Mouse (Mus musculus) midbrain, embryonic 16.5 days (tissue): ENCODE data around the gene Myoc. TPM values are rescaled to one million over a fixed set of nuclear protein-coding genes. Genes with fewer than 3 reads are reported as not detected.

Experiments used
- ATAC-seq: fragments of 200-750 bp; cut with Nextera tagmentation; 2 replicates; pipeline ENCODE4 v1.8.0; 2017; ENCODE audit warnings: moderate TSS enrichment
- H3K27ac ChIP-seq: fragments of 300-500 bp; sonication (generic); 2 replicates; pipeline ENCODE4 v1.5.1; 2014; ENCODE audit warnings: mild to moderate bottlenecking, low read length, mixed read lengths
- H3K27me3 ChIP-seq: fragments of 300-500 bp; sonication (generic); 2 replicates; pipeline ENCODE4 v1.6.1; 2014; ENCODE audit warnings: low read depth, low read length, mixed read lengths; ENCODE audit not compliant: control insufficient read depth, insufficient read depth
- H3K36me3 ChIP-seq: fragments of 300-500 bp; sonication (generic); 2 replicates; pipeline ENCODE4 v1.6.1; 2014; ENCODE audit warnings: mild to moderate bottlenecking, low read length, moderate library complexity, mixed read lengths; ENCODE audit not compliant: control insufficient read depth, insufficient read depth
- H3K4me1 ChIP-seq: fragments of 300-500 bp; sonication (generic); 2 replicates; pipeline ENCODE4 v1.6.1; 2014; ENCODE audit warnings: mild to moderate bottlenecking, low read length, mixed read lengths; ENCODE audit not compliant: control insufficient read depth, insufficient read depth
- H3K4me2 ChIP-seq: fragments of 300-500 bp; sonication (generic); 2 replicates; pipeline ENCODE4 v1.6.1; 2014; ENCODE audit warnings: mild to moderate bottlenecking, low read length, mixed read lengths
- H3K4me3 ChIP-seq: fragments of 300-500 bp; sonication (generic); 2 replicates; pipeline ENCODE4 v1.5.1; 2014; ENCODE audit warnings: low read depth, mild to moderate bottlenecking, low read length, moderate library complexity, mixed read lengths
- H3K9ac ChIP-seq: fragments of 300-500 bp; sonication (generic); 2 replicates; pipeline ENCODE4 v1.6.1; 2014; ENCODE audit warnings: low read depth, low read length, mixed read lengths
- H3K9me3 ChIP-seq: fragments of 300-500 bp; sonication (generic); replicated peaks from 2 replicates; pipeline ENCODE4 v1.6.1; 2014; ENCODE audit warnings: mild to moderate bottlenecking, low read length, mixed read lengths; ENCODE audit not compliant: control insufficient read depth, poor library complexity, severe bottlenecking
- WGBS: fragments of 180-500 bp; shearing (Covaris S2); extraction: QIAGEN DNeasy Blood & Tissue Kit; methylation state at CpG from one replicate; pipeline ENCODE4 v1.1.7; 2014; 5-methylcytosine and 5-hydroxymethylcytosine counted together
- polyA plus RNA-seq: library from polyadenylated mRNA; unstranded; fragments of >200 nt; fragmentation: Nextera tagmentation; extraction: Ambion mirVana; gene quantifications from 2 replicates; pipeline ENCODE4 v1.2.1, GENCODE M21; 2015

Myoc gene
- polyA plus RNA-seq: not detected in 2 replicates

DNA sequence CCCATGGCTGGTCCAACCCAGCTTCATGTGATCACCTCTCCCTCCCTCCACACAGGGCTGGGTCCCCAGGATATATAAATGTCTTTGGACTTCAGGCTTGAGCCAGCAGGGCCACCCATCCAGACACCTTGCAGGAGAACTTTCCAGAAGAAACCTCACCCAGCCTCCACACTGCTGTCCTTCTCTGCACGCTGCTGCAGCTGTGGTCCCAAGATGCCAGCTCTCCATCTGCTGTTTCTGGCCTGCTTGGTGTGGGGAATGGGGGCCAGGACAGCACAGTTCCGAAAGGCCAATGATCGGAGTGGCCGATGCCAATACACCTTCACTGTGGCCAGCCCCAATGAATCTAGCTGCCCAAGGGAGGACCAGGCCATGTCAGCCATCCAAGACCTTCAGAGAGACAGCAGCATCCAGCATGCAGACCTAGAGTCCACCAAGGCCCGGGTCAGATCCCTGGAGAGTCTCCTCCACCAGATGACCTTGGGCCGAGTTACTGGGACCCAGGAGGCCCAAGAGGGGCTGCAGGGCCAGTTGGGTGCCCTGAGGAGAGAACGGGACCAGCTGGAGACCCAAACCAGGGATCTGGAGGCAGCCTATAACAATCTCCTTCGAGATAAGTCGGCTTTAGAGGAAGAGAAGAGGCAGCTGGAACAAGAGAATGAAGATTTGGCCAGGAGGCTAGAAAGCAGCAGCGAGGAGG lies at the start of gene Myoc:
Gene Myoc (plus strand): TSS at position 105 of the 700 bp plus-strand sequence.
- Histone ChIP-seq H3K4me1 (no peaks in the 10 kb centered on the region), H3K27ac (no peak within 1 kb of the TSS), H3K36me3 (no peaks in the 10 kb centered on the region), H3K27me3 (no peaks in the 10 kb centered on the region), H3K4me3 (no peak within 1 kb of the TSS), H3K4me2 (no peak within 1 kb of the TSS), H3K9me3 (no peaks in the 10 kb centered on the region), H3K9ac (no peak within 1 kb of the TSS)
- ATAC-seq: no peak
- WGBS: 85% methylated on average over 10 of the region's 10 CpGs

DNA sequence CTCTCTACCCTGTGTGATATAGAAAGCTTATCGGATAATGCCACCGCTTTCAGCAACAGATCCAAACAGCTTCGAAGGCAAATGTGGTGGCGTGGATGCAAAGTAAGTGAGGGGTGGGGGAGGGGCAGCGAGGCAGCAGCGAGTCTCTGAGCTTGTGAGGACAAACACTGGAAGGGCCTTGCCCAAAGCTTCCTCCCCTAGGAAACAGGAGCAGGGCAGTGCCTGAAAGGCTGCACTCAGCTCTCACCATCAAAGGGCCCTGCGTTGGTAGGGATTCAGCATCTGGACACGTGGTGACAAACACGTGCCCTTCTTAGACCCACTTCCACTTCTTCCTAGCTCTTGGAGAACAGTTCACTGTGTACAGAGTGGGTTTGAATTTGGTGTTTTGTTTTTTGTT lies 49.5 kb upstream of the Myoc start:
- H3K4me2 ChIP-seq: no peak overlapping the region
- H3K27ac ChIP-seq: no peak overlapping the region
- ATAC-seq: peak; percentile 81
- no peaks in the 10 kb centered on the region for H3K27me3 ChIP-seq
- H3K9me3 ChIP-seq: no peaks in the 10 kb centered on the region
- no peak overlapping the region for H3K4me3 ChIP-seq
- H3K9ac ChIP-seq: no peak overlapping the region
- H3K36me3 ChIP-seq: peaks cover 6% of the 10 kb centered on the region; the same call in 1 of the 2 replicates
- peaks cover 5% of the 10 kb centered on the region for H3K4me1 ChIP-seq
- 4% methylated on average over 9 of the region's 9 CpGs for WGBS

DNA sequence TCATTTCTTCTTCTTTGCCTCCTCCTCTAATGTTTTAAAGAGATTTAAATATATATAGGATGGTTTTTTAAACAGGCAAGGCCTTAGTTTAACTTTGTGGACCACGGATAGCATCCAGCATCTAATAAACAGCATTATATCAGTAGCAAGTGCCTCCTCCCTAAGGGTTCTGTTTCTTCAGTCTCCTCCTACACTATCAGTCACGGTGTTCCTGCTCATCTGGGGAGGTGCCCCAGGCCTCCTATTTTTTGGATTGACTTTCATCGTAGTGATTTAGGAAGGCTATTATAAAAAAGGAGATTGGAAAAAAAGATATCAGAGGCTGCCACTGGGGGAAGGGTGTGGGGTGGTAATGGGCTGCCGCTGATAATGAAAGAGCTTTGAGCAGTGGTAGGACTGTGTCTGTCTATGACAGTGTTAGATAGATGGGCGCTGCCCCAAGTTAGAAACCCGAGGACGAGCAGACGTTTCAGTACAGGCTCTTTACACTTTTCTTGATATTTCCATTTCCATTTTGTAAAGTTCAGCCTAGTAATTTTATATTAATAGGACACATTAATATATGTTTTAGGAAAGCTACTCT lies 48.4 kb upstream of the Myoc start:
- no peak overlapping the region for H3K4me3 ChIP-seq
- no peaks in the 10 kb centered on the region for H3K27me3 ChIP-seq
- no peaks in the 10 kb centered on the region for H3K9me3 ChIP-seq
- H3K4me1 ChIP-seq: peaks cover 5% of the 10 kb centered on the region
- no peak overlapping the region for H3K27ac ChIP-seq
- ATAC-seq: no peak
- H3K36me3 ChIP-seq: peaks cover 6% of the 10 kb centered on the region; the same call in 1 of the 2 replicates
- 66% methylated on average over 8 of the region's 8 CpGs for WGBS
- H3K9ac ChIP-seq: no peak overlapping the region
- no peak overlapping the region for H3K4me2 ChIP-seq

DNA sequence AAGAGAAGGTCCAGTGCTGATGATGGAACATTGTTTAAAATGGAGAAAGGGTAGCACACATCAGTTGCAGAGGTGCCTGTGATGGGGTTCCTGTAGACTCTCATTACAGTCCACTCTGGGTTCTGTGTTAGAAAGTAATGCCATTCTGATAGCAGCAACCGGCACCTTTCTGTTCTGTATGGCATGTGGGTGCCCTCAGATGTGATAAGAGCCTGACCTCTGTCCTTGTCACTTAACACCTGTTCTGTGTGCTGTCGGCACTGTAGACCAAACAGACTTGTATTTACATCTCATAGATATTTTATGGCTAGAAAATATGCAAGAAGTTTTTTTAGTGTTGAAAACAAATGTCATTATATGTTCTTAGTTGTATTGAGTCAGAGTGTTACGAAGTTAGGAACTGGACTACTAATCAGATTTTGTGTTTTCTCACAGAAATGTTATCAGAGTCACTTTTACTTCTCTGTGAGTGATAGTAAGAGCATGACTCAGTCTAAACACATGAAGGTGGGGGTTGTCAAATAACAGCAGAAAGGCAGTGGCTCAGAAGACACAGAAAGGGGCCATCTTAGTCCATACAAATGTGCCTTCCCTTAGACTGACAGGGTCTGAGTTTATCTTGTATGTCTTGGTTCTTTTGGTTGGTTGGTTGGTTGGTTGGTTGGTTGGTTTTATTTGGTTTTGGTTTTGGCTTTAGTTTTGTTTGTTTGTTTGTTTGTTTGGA lies 41.4 kb upstream of the Myoc start:
- Histone ChIP-seq H3K4me1 (no peaks in the 10 kb centered on the region), H3K27me3 (no peaks in the 10 kb centered on the region), H3K27ac (no peak overlapping the region), H3K9ac (no peak overlapping the region), H3K4me2 (no peak overlapping the region), H3K9me3 (no peaks in the 10 kb centered on the region), H3K36me3 (peaks cover 1% of the 10 kb centered on the region; the same call in 1 of the 2 replicates), H3K4me3 (no peak overlapping the region)
- WGBS: 98% methylated on average over 3 of the region's 3 CpGs
- no peak for ATAC-seq

DNA sequence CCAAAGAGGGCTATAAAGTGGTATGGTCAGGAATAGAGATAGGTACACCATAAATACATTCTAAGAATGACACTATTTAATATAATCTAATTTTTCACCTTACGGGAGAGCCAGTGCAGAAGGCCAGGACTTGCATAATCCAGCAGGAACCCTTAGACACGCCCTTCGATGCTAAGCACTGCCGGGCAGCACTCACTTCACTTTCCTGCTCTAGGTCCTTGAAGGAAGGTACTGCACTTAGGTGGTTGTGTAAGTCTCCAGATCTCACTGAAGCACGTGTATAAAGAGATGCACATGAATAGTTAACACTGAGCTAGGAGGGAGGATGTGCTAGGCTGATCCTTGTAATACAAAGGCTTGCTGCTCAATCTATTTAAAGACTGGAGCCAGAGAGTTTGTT lies 39.3 kb upstream of the Myoc start:
- H3K36me3 ChIP-seq: no peaks in the 10 kb centered on the region
- no peaks in the 10 kb centered on the region for H3K4me1 ChIP-seq
- no peak overlapping the region for H3K27ac ChIP-seq
- no peak overlapping the region for H3K9ac ChIP-seq
- 91% methylated on average over 5 of the region's 5 CpGs for WGBS
- H3K9me3 ChIP-seq: no peaks in the 10 kb centered on the region
- H3K4me2 ChIP-seq: no peak overlapping the region
- ATAC-seq: no peak
- H3K27me3 ChIP-seq: no peaks in the 10 kb centered on the region
- H3K4me3 ChIP-seq: no peak overlapping the region

DNA sequence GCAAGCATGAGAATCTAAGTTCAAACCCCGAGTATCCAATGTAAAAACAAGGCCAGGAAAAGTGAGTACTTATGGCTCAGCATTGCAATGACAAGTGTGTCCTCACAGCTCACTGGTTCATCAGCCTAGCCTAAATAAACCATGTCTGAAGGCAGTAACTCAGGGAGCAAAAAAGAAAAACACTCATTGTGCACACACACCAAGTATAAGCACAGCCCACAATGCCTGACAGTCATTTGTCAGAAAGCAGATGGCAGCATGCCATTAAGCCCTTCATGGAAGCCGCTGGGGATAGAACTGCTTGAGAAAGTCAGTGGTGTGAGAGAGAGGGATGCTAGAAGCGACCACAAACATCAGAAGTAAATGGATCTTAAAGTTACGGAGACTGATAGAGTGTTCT lies 37.7 kb upstream of the Myoc start:
- no peak for ATAC-seq
- H3K27me3 ChIP-seq: no peaks in the 10 kb centered on the region
- no peak overlapping the region for H3K27ac ChIP-seq

DNA sequence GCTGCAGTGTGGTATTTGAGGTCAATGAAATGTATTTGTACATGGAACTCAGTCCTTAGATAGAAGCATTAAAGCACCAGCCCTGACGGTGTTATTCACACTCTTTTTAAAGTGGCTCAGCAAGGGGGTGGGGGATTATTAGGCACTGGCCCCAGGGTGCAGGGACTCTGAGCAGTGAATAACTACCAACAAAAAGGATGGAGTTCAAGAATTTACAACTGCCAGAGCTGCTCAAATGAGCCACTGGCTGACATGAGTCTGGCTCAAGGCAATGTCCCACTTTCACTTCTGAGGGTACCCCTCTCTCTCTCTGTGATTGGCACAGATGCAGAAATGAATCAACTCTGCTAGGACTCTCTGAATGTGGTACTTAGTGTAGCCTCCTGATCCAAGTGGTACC lies 30.8 kb upstream of the Myoc start:
- H3K9ac ChIP-seq: no peak overlapping the region
- H3K36me3 ChIP-seq: no peaks in the 10 kb centered on the region
- no peak overlapping the region for H3K4me2 ChIP-seq
- H3K4me1 ChIP-seq: peaks cover 3% of the 10 kb centered on the region; the same call in 1 of the 2 replicates
- no peak overlapping the region for H3K27ac ChIP-seq
- peak; percentile 30 for ATAC-seq
- 0% methylated on average over 1 of the region's 1 CpGs for WGBS
- H3K4me3 ChIP-seq: no peak overlapping the region
- no peaks in the 10 kb centered on the region for H3K9me3 ChIP-seq
- no peaks in the 10 kb centered on the region for H3K27me3 ChIP-seq

More for the DNA sequence above, 37.7 kb upstream of the Myoc start:
- Histone ChIP-seq H3K4me1 (no peaks in the 10 kb centered on the region), H3K4me3 (no peak overlapping the region), H3K9ac (no peak overlapping the region), H3K36me3 (no peaks in the 10 kb centered on the region), H3K9me3 (no peaks in the 10 kb centered on the region), H3K4me2 (no peak overlapping the region)
- WGBS: 71% methylated on average over 4 of the region's 4 CpGs

DNA sequence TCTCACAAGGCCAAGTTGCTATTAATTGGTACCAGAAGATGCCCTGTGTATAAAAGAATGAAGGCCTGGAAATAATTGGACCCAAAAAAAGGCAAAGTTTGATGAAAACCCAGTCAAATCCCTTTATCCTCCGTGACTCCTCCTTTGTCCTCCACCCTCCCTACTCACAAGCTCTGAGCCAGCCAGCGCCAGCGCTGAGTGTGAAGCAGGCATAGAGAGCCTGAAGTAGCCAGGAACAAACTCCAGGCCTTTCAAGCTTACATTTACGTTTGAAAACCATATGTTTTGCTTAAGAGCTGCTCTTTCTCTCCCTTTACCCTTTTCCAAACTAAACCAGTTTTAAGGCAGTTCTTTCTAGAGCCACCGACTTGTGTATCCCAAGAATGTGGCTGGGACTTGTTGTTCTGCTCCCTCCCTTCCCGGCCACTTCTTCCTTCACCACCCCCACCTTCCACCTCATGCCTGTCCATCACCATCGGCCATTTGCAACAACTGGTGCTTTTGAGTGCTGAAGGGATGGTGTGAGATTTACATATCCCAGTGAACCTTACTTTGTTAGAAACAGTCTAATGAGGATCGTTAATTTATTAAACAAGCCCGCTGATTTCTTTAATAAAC lies 29.2 kb upstream of the Myoc start:
- Histone ChIP-seq H3K4me1 (peaks cover 3% of the 10 kb centered on the region; the same call in 1 of the 2 replicates), H3K9ac (no peak overlapping the region), H3K27me3 (no peaks in the 10 kb centered on the region), H3K27ac (no peak overlapping the region), H3K4me3 (no peak overlapping the region), H3K4me2 (no peak overlapping the region), H3K36me3 (no peaks in the 10 kb centered on the region), H3K9me3 (no peaks in the 10 kb centered on the region)
- peak; percentile 65 for ATAC-seq
- WGBS: 32% methylated on average over 9 of the region's 9 CpGs
